Mouse (Mus musculus) retina, postnatal 7 days (tissue): ENCODE data around the gene Trim65.

Experiments used
- DNase-seq: peaks from one replicate; pipeline ENCODE4 v3.0.0-alpha.2; 2012; ENCODE audit warnings: low read depth, low spot score

The Trim65 gene

DNA sequence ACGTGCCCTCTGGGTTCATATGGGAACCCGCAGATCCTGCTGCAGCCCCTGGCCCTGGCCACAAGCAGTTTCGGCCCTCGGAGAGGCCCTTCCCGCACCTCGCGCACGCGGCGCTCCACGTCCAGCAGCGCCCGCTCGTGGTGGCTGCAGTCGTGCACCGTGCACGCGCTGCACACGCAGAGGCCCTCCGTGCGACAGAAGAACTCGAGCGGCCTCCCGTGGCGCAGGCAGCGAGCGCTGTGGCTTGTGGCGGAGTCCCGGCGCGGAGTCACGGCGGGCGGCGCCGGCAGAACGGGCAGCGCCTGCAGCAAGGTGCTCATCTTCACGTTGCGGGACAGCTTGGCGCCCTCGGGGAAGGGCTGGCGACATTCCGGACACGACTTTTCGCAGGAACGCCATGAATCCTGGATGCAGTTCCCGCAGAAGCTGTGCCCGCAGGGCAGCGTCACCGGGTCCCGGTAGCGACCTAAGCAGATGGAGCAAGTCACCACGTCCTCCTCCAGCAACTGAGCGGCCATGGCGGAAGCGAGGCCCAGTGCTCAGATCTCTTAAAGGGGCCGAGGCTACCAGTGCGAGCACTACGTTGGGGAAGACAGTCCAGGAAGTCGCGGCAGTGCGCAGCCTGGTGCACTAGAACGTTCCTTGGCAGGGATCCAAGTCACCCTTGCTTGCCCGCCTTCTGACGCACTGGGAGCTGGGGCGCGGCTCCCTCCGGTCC is at the start of gene Trim65:
Trim65 (minus strand) TSS at position 641 of the 718 bp plus-strand sequence.
- peak; percentile 84 for DNase-seq

DNA sequence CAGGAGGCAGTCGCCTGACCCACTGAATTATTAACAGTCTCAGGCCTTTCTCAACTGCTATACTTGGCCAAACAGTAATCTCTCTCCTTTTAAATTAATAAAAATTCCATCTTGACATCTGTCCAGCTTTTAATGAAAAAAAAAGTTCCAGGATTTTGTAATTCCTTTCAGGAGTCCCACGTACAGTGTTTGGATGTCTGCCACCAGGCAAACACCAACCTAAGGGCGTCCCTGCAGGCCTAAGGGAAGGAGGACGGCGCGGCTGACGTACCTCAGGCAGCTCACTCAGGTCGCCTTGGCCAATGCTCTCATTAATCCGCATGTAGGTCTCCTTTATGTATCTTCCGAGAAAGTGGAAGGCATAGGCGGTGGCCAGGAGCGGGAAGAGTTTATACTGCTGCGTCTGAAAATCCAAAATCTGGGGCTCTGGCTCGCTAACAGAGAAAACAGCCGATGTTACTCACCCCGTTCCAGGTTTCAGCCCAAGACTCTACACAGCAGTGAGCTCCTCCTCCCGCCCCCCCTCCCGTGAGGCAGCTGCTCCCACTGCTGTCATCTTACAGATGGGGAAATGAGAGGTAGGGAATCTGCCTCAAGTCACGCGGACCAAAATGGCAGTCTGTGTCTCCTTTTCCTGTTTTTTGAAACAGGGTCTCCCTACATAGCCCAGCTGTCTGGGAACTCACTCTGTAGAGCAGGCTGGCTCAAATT is 47.6 kb upstream of the Trim65 start:
- DNase-seq, result no peak

GRCm38 (mm10) chr11:116176010-116176409 is 45.1 kb upstream of the Trim65 start:
- DNase-seq, result no peak

- DNase-seq, result no peak
Measured at GRCm38 (mm10) chr11:116174775-116175448, 44.0 kb upstream of the Trim65 start.

DNA sequence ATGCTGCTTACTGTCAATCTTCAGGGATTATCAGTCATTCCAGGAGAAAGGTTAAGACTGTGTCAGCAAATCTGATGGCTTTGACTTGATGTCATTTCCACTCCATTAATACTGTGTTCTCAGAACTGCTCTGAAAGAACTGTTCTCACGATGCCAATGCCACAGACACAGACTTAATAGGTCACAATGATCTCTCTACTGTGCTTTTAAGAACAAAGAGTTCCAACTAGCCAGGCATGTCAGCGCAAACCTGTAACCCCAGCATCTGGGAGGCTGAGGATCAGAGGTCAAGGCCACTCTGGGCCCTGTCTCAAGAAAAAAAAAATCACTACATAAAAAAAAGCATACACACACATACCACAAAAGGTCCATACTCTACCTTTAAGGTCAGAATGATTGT is 41.0 kb upstream of the Trim65 start:
- DNase-seq, result no peak

DNA sequence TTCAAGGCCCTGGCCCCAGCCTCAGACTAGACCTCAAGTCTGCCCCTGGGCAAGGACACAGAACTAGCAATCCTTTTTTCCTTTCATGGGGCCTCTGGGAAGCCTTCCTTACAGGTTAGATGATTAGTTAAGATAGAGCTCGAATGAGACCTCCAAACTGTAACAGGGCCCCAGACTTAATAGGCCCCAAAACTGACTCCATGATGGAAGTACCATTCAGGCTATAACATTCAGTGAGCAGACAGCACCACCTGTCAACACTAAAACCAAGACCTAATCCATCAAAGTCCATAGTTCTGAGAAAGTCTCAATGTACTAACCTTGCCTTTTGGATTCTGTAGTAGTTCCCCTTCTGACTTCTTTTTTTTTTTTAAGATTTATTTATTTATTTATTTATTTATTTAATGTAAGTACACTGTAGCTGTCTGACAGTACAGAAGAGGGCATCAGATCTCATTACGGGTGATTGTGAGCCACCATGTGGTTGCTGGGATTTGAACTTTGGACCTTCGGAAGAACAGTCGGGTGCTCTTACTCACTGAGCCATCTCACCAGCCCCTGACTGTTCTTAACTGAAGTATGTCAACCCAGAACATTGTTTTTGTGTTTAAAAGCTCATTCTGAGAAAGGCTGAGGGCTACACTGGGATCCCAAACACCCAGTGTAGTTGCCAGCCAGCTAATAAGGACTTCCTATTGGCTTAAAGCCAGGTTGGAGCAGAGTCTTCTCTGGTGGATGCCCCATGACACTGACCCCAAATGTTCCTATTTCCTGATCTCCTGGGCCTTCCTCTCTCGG is 39.3 kb upstream of the Trim65 start:
- no peak for DNase-seq

GRCm38 (mm10) chr11:116169214-116169613 is 38.3 kb upstream of the Trim65 start:
- no peak for DNase-seq

DNA sequence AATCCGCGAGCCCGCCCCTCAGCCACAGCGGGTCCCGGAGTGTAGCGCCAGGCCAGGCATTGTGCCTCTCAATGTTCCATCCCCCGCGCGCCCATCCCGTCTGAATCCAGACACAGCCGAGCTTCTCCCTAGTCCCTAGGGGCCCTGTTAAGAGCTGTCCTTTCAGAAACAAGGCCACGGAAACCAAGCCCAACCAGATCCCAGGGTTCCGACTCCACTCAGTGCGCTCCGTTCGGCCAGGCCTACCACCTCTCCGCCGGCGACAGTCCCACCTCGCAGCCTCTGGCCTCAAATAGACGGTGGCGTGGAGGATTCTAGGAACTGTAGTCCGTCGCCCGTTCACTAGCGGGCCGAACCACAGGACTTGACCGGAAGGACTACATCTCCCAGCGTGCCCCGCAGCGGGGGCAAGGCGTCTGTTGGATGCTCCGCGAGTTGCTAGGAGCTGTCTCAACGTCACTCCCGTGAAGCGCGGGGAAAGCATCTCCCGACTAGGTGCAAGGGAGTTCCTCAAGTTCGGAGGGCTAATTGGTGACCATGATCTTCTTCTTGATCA is 37.0 kb upstream of the Trim65 start, which contains the start of gene Fbf1:
Fbf1 (minus strand) TSS at position 283 of the 556 bp plus-strand sequence.
- peak; percentile 81 for DNase-seq

DNA sequence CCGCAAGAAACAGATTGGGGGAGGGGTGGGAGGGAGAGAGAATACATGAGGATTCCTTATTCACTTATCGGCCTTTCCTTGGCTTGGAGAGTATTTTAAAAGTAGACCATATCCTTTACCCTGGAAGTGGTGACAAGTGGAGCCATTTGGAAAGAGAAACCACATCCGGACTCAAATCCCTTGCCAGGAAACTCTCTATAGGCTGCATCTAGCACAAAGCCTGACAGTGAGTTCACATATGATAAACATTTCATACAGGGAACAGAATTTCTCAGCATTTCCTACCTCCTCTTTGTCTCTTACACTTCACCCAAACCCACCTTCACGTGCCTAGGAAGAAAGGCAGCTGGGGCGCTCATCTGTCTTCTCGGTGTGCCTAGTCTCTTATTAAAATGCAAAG is 36.3 kb upstream of the Trim65 start:
- no peak for DNase-seq

- DNase-seq, result no peak
Measured at GRCm38 (mm10) chr11:116163002-116163401, 32.1 kb upstream of the Trim65 start.

GRCm38 (mm10) chr11:116162146-116162545 is 31.2 kb upstream of the Trim65 start:
- DNase-seq, result no peak

- DNase-seq, result no peak
Measured at GRCm38 (mm10) chr11:116161312-116161711, 30.4 kb upstream of the Trim65 start.

DNA sequence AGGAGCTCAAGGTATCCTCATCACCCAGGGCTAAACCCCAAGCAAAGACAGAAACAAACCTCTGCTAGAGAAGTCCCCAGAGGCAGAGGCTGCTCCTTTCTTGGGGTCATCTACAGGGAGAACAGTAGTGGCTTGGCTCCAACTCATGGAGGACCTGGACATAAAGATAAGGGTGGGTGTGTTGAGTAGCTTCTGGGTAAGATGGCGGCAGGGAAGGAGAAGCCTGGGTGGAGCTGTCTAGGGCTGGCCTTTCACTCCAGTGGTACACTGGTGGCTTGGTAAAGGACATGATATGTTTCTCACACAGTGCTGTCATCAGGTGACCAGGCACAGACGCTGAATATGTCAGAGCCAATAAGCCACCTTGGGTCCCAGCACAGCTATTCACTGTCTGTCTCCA is 20.0 kb upstream of the Trim65 start:
- DNase-seq, result no peak

DNA sequence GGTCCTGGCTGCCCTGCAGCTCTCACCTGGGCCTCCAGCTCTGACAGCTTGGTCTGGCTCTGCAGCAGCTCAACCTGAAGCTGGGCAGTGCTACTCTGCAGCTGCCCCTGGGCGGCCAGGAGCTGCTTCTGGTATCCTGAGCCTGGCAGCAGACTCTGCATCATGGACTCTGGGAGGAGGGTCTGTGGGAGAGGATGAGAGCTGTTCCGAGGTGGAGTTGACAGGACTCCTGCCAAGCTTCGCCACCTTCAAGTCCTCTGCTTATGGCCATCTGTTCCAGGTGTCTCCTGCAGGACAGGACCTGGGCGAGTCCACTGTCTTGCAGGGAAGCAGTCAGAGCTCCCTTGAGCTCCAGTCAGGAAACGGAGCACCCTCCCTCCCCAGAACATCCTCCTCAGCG is 18.4 kb upstream of the Trim65 start:
- no peak for DNase-seq

GRCm38 (mm10) chr11:116148761-116149221 is 17.9 kb upstream of the Trim65 start:
- DNase-seq, result no peak

DNA sequence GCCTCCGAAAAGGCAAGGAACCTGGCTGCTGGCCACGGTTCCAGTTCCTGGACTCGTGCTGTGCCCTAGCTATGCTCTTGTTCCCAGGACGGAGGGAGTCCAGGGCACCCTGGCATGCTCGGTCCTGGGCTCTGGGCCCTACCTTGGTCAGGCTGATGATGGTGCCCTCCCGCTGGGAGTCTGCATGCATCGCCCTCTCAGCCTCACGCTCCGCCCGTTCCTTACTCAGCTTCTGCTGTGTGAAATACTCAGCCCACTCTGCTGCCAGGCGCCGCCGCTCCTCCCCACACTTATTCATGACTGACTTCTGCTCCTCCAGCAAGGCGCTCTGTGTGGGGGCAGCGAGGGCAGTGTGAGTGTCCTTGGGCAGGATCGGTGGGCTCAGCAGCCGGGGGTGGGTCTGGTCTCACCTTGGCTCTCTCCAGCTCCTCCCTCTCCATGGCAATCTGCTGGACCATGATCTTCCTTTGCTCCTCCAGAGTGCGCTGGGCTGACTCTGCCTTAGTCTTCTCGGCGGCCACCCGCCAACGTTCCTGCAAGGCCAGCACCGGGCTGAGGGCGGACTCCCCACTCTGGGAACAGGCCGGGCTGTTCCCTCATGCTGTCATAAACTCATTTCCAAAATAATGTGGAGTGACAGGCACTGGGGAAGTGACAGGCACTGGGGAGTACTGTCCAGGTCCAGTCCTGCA is 15.5 kb upstream of the Trim65 start:
- DNase-seq, result no peak

DNA sequence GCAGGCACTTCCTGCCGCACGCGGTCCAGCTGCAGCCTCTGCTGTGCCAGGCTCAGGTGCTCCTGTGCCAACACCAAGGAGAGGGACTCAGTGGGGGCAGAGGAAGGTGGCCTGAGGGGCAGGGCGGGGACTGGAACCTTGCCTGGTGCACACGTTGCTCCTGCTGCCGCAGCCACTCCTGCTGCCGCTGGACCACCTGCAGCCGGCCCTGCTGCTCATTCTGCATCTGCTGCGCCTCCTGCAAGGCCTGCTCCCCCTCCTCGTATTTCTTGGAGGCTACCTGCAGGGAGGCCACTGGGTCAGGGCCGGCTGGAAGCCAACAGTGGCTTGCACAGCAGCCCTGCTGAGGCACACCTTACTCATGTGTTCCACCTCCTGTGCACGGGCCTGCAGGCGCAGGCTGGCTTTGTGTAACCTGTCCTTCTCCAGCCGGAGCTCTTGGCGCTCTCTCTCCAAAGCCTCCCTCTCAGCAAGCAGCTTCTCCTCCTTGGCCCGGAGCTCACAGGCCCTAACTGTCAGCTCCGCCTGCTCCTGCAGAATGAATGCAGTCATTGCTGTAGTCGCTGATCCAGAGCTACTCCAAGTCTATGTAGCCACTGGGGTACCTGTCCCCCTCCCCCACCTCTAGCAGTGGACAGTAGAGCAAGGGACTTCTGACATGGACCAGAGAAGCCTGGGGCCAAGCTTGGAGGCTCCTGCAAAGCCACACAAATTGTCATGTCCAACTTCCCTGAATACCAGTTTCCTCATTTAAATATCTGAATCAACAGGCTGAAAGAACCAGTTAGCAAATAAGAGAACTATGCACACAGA is 14.8 kb upstream of the Trim65 start:
- no peak for DNase-seq

- no peak for DNase-seq
Measured at GRCm38 (mm10) chr11:116143468-116143867, 12.5 kb upstream of the Trim65 start.

GRCm38 (mm10) chr11:116142211-116142991 is 11.5 kb upstream of the Trim65 start:
- DNase-seq, result no peak
